Mouse (Mus musculus): ENCODE results near the gene Lrpprc. TPM values are rescaled to one million over a fixed set of nuclear protein-coding genes. Genes with fewer than 3 reads are reported as not detected.

Gene Lrpprc
- polyA plus RNA-seq, 1 experiment from 2014 or later, result 42.1 TPM

- no peak for DNase-seq
- ATAC-seq (ENCODE audit: low read depth), result no peak
These were observed 105.3 kb downstream of the Lrpprc start for GRCm38 (mm10) chr17:84685286-84685685.

GRCm38 (mm10) chr17:84684284-84684683 is 106.3 kb downstream of the Lrpprc start:
- H3K36me3 ChIP-seq, result no peaks in the 10 kb centered on the region
- H3K27ac ChIP-seq, result no peak overlapping the region
- peaks cover 4% of the 10 kb centered on the region for H3K4me1 ChIP-seq (replicated peaks)
- ATAC-seq (ENCODE audit: low read depth) (no peak), DNase-seq (no peak)
- no peaks in the 10 kb centered on the region for H3K9me3 ChIP-seq (replicated peaks)
- no peak overlapping the region for H3K4me3 ChIP-seq (replicated peaks)
- H3K9ac ChIP-seq, result no peak overlapping the region
- no peaks in the 10 kb centered on the region for H3K27me3 ChIP-seq
- no peak overlapping the region for H3K4me2 ChIP-seq
- WGBS (ENCODE audit: insufficient replicate concordance), result 18% methylated on average over 6 of the region's 6 CpGs

More at GRCm38 (mm10) chr17:84685286-84685685, 105.3 kb downstream of the Lrpprc start:
- Histone ChIP-seq H3K36me3 (no peaks in the 10 kb centered on the region), H3K4me2 (no peak overlapping the region), H3K4me1 (replicated peaks) (peaks cover 4% of the 10 kb centered on the region), H3K27me3 (no peaks in the 10 kb centered on the region), H3K9me3 (replicated peaks) (no peaks in the 10 kb centered on the region), H3K4me3 (replicated peaks) (no peak overlapping the region), H3K27ac (no peak overlapping the region), H3K9ac (no peak overlapping the region)
- 65% methylated on average over 4 of the region's 4 CpGs for WGBS (ENCODE audit: insufficient replicate concordance)

- H3K4me3 ChIP-seq (replicated peaks), result no peak within 1 kb of the TSS
- no peaks in the 10 kb centered on the region for H3K9me3 ChIP-seq (replicated peaks)
- H3K36me3 ChIP-seq, result no peaks in the 10 kb centered on the region
- H3K4me1 ChIP-seq (replicated peaks), result peaks cover 4% of the 10 kb centered on the region
- no peak within 1 kb of the TSS for H3K27ac ChIP-seq
- WGBS (ENCODE audit: insufficient replicate concordance), result 60% methylated on average over 18 of the region's 18 CpGs
- no peak for ATAC-seq (ENCODE audit: low read depth)
- no peak within 1 kb of the TSS for H3K9ac ChIP-seq
- 0 out of 2 replicates have a peak, but pooled peaks cover 4% of the 10 kb centered on the region for H3K27me3 ChIP-seq
- no peak within 1 kb of the TSS for H3K4me2 ChIP-seq
- no peak for DNase-seq
These were observed 107.6 kb downstream of the Lrpprc start, which contains the start of gene Abcg5 for GRCm38 (mm10) chr17:84682734-84683717. TSS of gene Abcg5 (minus strand) at chr17:84683011.

GRCm38 (mm10) chr17:84681670-84682069 is 108.9 kb downstream of the Lrpprc start:
- no peak overlapping the region for H3K9ac ChIP-seq
- H3K9me3 ChIP-seq (replicated peaks), result no peaks in the 10 kb centered on the region
- H3K4me1 ChIP-seq (replicated peaks), result peaks cover 4% of the 10 kb centered on the region
- peaks cover 15% of the 10 kb centered on the region; the same call in 1 of the 2 replicates for H3K27me3 ChIP-seq
- no peak overlapping the region for H3K4me3 ChIP-seq (replicated peaks)
- ATAC-seq (ENCODE audit: low read depth) (no peak), DNase-seq (no peak)
- H3K36me3 ChIP-seq, result no peaks in the 10 kb centered on the region
- H3K4me2 ChIP-seq, result no peak overlapping the region
- 60% methylated on average over 3 of the region's 3 CpGs for WGBS (ENCODE audit: insufficient replicate concordance)
- no peak overlapping the region for H3K27ac ChIP-seq

- H3K4me2 ChIP-seq, result no peak overlapping the region
- no peak overlapping the region for H3K4me3 ChIP-seq (replicated peaks)
- peaks cover 40% of the 10 kb centered on the region for H3K27me3 ChIP-seq
- no peak for DNase-seq
- H3K9me3 ChIP-seq (replicated peaks), result no peaks in the 10 kb centered on the region
- WGBS (ENCODE audit: insufficient replicate concordance), result 61% methylated on average over 11 of the region's 11 CpGs
- no peak for ATAC-seq (ENCODE audit: low read depth)
- H3K9ac ChIP-seq, result no peak overlapping the region
- no peaks in the 10 kb centered on the region for H3K4me1 ChIP-seq (replicated peaks)
- H3K36me3 ChIP-seq, result no peaks in the 10 kb centered on the region
- no peak overlapping the region for H3K27ac ChIP-seq
These were observed 113.0 kb downstream of the Lrpprc start for GRCm38 (mm10) chr17:84677595-84677994.

GRCm38 (mm10) chr17:84675951-84676366 is 114.6 kb downstream of the Lrpprc start, which contains the start of gene Abcg8:
TSS of gene Abcg8 (plus strand) at chr17:84676302.
- Histone ChIP-seq H3K27ac (no peak within 1 kb of the TSS), H3K4me2 (peak within 1 kb of the TSS; percentile 57), H3K36me3 (no peaks in the 10 kb centered on the region), H3K9ac (no peak within 1 kb of the TSS), H3K4me3 (replicated peaks) (peak within 1 kb of the TSS; percentile 27), H3K27me3 (peaks cover 40% of the 10 kb centered on the region), H3K4me1 (replicated peaks) (no peaks in the 10 kb centered on the region), H3K9me3 (replicated peaks) (no peaks in the 10 kb centered on the region)
- 2% methylated on average over 24 of the region's 24 CpGs for WGBS (ENCODE audit: insufficient replicate concordance)
- DNase-seq (no peak), ATAC-seq (ENCODE audit: low read depth) (no peak)

GRCm38 (mm10) chr17:84675204-84675603 is 115.4 kb downstream of the Lrpprc start:
- no peak overlapping the region for H3K27ac ChIP-seq
- ATAC-seq (ENCODE audit: low read depth) (no peak), DNase-seq (no peak)
- H3K27me3 ChIP-seq, result peaks cover 40% of the 10 kb centered on the region
- no peaks in the 10 kb centered on the region for H3K36me3 ChIP-seq
- no peaks in the 10 kb centered on the region for H3K4me1 ChIP-seq (replicated peaks)
- H3K4me2 ChIP-seq, result no peak overlapping the region
- 53% methylated on average over 4 of the region's 4 CpGs for WGBS (ENCODE audit: insufficient replicate concordance)
- no peaks in the 10 kb centered on the region for H3K9me3 ChIP-seq (replicated peaks)
- H3K9ac ChIP-seq, result no peak overlapping the region
- no peak overlapping the region for H3K4me3 ChIP-seq (replicated peaks)

GRCm38 (mm10) chr17:84674048-84674447 is 116.5 kb downstream of the Lrpprc start:
- DNase-seq (no peak), ATAC-seq (ENCODE audit: low read depth) (no peak)
- no peak overlapping the region for H3K4me3 ChIP-seq (replicated peaks)
- no peak overlapping the region for H3K4me2 ChIP-seq
- no peaks in the 10 kb centered on the region for H3K9me3 ChIP-seq (replicated peaks)
- H3K36me3 ChIP-seq, result no peaks in the 10 kb centered on the region
- WGBS (ENCODE audit: insufficient replicate concordance), result 51% methylated on average over 7 of the region's 7 CpGs
- no peaks in the 10 kb centered on the region for H3K4me1 ChIP-seq (replicated peaks)
- peaks cover 40% of the 10 kb centered on the region for H3K27me3 ChIP-seq
- H3K27ac ChIP-seq, result no peak overlapping the region
- no peak overlapping the region for H3K9ac ChIP-seq

- Histone ChIP-seq H3K9ac (no peak overlapping the region), H3K36me3 (no peaks in the 10 kb centered on the region), H3K27ac (no peak overlapping the region), H3K4me3 (replicated peaks) (no peak overlapping the region), H3K27me3 (peaks cover 33% of the 10 kb centered on the region), H3K4me2 (no peak overlapping the region), H3K4me1 (replicated peaks) (no peaks in the 10 kb centered on the region), H3K9me3 (replicated peaks) (no peaks in the 10 kb centered on the region)
- WGBS (ENCODE audit: insufficient replicate concordance), result 59% methylated on average over 16 of the region's 16 CpGs
- no peak for ATAC-seq (ENCODE audit: low read depth)
- DNase-seq, result no peak
These were observed 117.9 kb downstream of the Lrpprc start for GRCm38 (mm10) chr17:84672376-84673369.

GRCm38 (mm10) chr17:84667848-84668247 is 122.7 kb downstream of the Lrpprc start:
- DNase-seq (no peak), ATAC-seq (ENCODE audit: low read depth) (no peak)
- H3K27ac ChIP-seq, result no peak overlapping the region
- WGBS (ENCODE audit: insufficient replicate concordance), result 67% methylated on average over 3 of the region's 3 CpGs
- H3K4me2 ChIP-seq, result no peak overlapping the region
- no peak overlapping the region for H3K4me3 ChIP-seq (replicated peaks)
- H3K9ac ChIP-seq, result no peak overlapping the region
- no peaks in the 10 kb centered on the region for H3K27me3 ChIP-seq
- H3K4me1 ChIP-seq (replicated peaks), result no peaks in the 10 kb centered on the region
- no peaks in the 10 kb centered on the region for H3K36me3 ChIP-seq
- no peaks in the 10 kb centered on the region for H3K9me3 ChIP-seq (replicated peaks)

GRCm38 (mm10) chr17:84665691-84666090 is 124.9 kb downstream of the Lrpprc start:
- DNase-seq (no peak), ATAC-seq (ENCODE audit: low read depth) (no peak)
- Histone ChIP-seq H3K4me2 (no peak overlapping the region), H3K9ac (no peak overlapping the region), H3K4me3 (replicated peaks) (no peak overlapping the region), H3K9me3 (replicated peaks) (no peaks in the 10 kb centered on the region), H3K27me3 (no peaks in the 10 kb centered on the region), H3K36me3 (no peaks in the 10 kb centered on the region), H3K4me1 (replicated peaks) (no peaks in the 10 kb centered on the region), H3K27ac (no peak overlapping the region)
- 23% methylated on average over 9 of the region's 9 CpGs for WGBS (ENCODE audit: insufficient replicate concordance)
